In genomic region chr10:89630052-89630451, GRCm38 (mm10) we compare ENCODE assay signal across 8 mouse cellular contexts. TPM values are rescaled to one million over a fixed set of nuclear protein-coding genes. Genes with fewer than 3 reads are reported as not detected.
A peak's percentile ranks its signal among the peaks of the same experiment; 100 is the strongest.
DNase-seq lines count a peak whose midpoint lies in the region; ATAC-seq and TF ChIP-seq lines count a peak whose summit lies in the region.

No protein-coding gene starts in this region.

- no peak overlapping the region for H3K9ac ChIP-seq in embryonic facial prominence, embryonic 14.5 days (ENCODE audit: low read depth, low read length)
- no peak overlapping the region for H3K9ac ChIP-seq in hindbrain, postnatal 0 days (replicated peaks; ENCODE audit: low read length)
- no peak overlapping the region for H3K9ac ChIP-seq in limb, embryonic 13.5 days
- no peak overlapping the region for H3K9ac ChIP-seq in neural tube, embryonic 12.5 days

- H3K9me3 ChIP-seq in embryonic facial prominence, embryonic 14.5 days (ENCODE audit: control insufficient read depth, low read length), result no peaks in the 10 kb centered on the region
- H3K9me3 ChIP-seq in hindbrain, postnatal 0 days (ENCODE audit: low read length), result no peaks in the 10 kb centered on the region
- H3K9me3 ChIP-seq in limb, embryonic 13.5 days, result no peaks in the 10 kb centered on the region
- no peaks in the 10 kb centered on the region for H3K9me3 ChIP-seq in neural tube, embryonic 12.5 days

- no peak overlapping the region for H3K27ac ChIP-seq in embryonic facial prominence, embryonic 14.5 days (replicated peaks; ENCODE audit: low read depth, low read length)
- no peak overlapping the region for H3K27ac ChIP-seq in hindbrain, postnatal 0 days
- H3K27ac ChIP-seq in limb, embryonic 13.5 days, result no peak overlapping the region
- no peak overlapping the region for H3K27ac ChIP-seq in neural tube, embryonic 12.5 days

- H3K4me2 ChIP-seq in embryonic facial prominence, embryonic 14.5 days (ENCODE audit: low read depth, low read length), result no peak overlapping the region
- H3K4me2 ChIP-seq in hindbrain, postnatal 0 days (ENCODE audit: low read depth, low read length), result no peak overlapping the region
- no peak overlapping the region for H3K4me2 ChIP-seq in limb, embryonic 13.5 days (replicated peaks)
- H3K4me2 ChIP-seq in neural tube, embryonic 12.5 days (replicated peaks), result no peak overlapping the region

- TF ChIP-seq CTCF in hindbrain, postnatal 0 days (IDR thresholded peaks at IDR 0.05; ENCODE audit: low read depth), result peak; percentile 77

- no peak overlapping the region for H3K4me3 ChIP-seq in embryonic facial prominence, embryonic 14.5 days (ENCODE audit: low read depth, low read length)
- no peak overlapping the region for H3K4me3 ChIP-seq in hindbrain, postnatal 0 days (ENCODE audit: low read length)
- no peak overlapping the region for H3K4me3 ChIP-seq in limb, embryonic 13.5 days
- no peak overlapping the region for H3K4me3 ChIP-seq in neural tube, embryonic 12.5 days

- no peaks in the 10 kb centered on the region for H3K36me3 ChIP-seq in embryonic facial prominence, embryonic 14.5 days (ENCODE audit: control insufficient read depth, insufficient read depth, low read length)
- H3K36me3 ChIP-seq in hindbrain, postnatal 0 days (ENCODE audit: insufficient read depth, low read length), result no peaks in the 10 kb centered on the region
- H3K36me3 ChIP-seq in limb, embryonic 13.5 days, result no peaks in the 10 kb centered on the region
- no peaks in the 10 kb centered on the region for H3K36me3 ChIP-seq in neural tube, embryonic 12.5 days

- peak; percentile 65; the same call in 1 of the 2 replicates for ATAC-seq in embryonic facial prominence, embryonic 14.5 days (ENCODE audit: low read depth)
- ATAC-seq in hindbrain, postnatal 0 days, result peak; percentile 83
- ATAC-seq in limb, embryonic 13.5 days (ENCODE audit: low FRiP score, low read depth), result 0 out of 2 replicates have a peak, but pooled peaks have one; percentile 59
- ATAC-seq in neural tube, embryonic 12.5 days (ENCODE audit: low FRiP score, low read depth), result peak; percentile 75

- peak; percentile 54 for DNase-seq in right cerebral cortex, adult 18-20 months
- DNase-seq in right cerebral cortex, postnatal 25 days, result no peak
- peak; percentile 74 for DNase-seq in R1 (ENCODE audit: low read depth, low spot score)
- peak; percentile 86 for DNase-seq in embryonic facial prominence, embryonic 14.5 days (ENCODE audit: low spot score)
- peak; percentile 92 for DNase-seq in hindbrain, postnatal 0 days (ENCODE audit: low spot score)
- no peak for DNase-seq in testis, postnatal 14 days (ENCODE audit: low spot score)

- 26% methylated on average over 3 of the region's 3 CpGs for WGBS in embryonic facial prominence, embryonic 14.5 days
- WGBS in hindbrain, postnatal 0 days, result 30% methylated on average over 3 of the region's 3 CpGs
- 29% methylated on average over 3 of the region's 3 CpGs for WGBS in limb, embryonic 13.5 days
- 34% methylated on average over 3 of the region's 3 CpGs for WGBS in neural tube, embryonic 12.5 days

- H3K27me3 ChIP-seq in embryonic facial prominence, embryonic 14.5 days (replicated peaks; ENCODE audit: control insufficient read depth, insufficient read depth, low read length), result no peaks in the 10 kb centered on the region
- H3K27me3 ChIP-seq in hindbrain, postnatal 0 days (ENCODE audit: insufficient read depth, low read length), result no peaks in the 10 kb centered on the region
- no peaks in the 10 kb centered on the region; the same call in 1 of the 2 replicates for H3K27me3 ChIP-seq in limb, embryonic 13.5 days
- no peaks in the 10 kb centered on the region for H3K27me3 ChIP-seq in neural tube, embryonic 12.5 days (replicated peaks)

- H3K4me1 ChIP-seq in embryonic facial prominence, embryonic 14.5 days (ENCODE audit: control insufficient read depth, insufficient read depth, low read length), result no peaks in the 10 kb centered on the region
- no peaks in the 10 kb centered on the region for H3K4me1 ChIP-seq in hindbrain, postnatal 0 days (ENCODE audit: insufficient read depth, low read length)
- H3K4me1 ChIP-seq in limb, embryonic 13.5 days, result peaks cover 2% of the 10 kb centered on the region; the same call in 1 of the 2 replicates
- H3K4me1 ChIP-seq in neural tube, embryonic 12.5 days, result no peaks in the 10 kb centered on the region

RNA-seq across cellular contexts. Expression of gene Slc17a8, which starts 9.0 kb away (rescaled TPM):
- 0.04 and 0.07 TPM in 2 replicates for polyA plus RNA-seq in embryonic facial prominence, embryonic 14.5 days (2014; fragmentation: Nextera tagmentation; extraction: Ambion mirVana)
- total RNA-seq in hindbrain, postnatal 0 days (2014; rRNA removed), result 4.2 and 7.0 TPM in 2 replicates
- 3.3 and 3.9 TPM in 2 replicates for polyA plus RNA-seq in hindbrain, postnatal 0 days (2015; fragmentation: Nextera tagmentation; extraction: Ambion mirVana)
- polyA plus RNA-seq in limb, embryonic 13.5 days (2015; fragmentation: Nextera tagmentation; extraction: Ambion mirVana), result 0.06 TPM in 1 of 2 replicates, not detected in the other
- polyA plus RNA-seq in neural tube, embryonic 12.5 days (2016; fragmentation: Nextera tagmentation; extraction: Ambion mirVana), result 0.20 and 0.27 TPM in 2 replicates

RNA-seq across cellular contexts. Expression of gene Scyl2, which starts 56.0 kb away (rescaled TPM):
- 12.7 and 14.8 TPM in 2 replicates for polyA plus RNA-seq in embryonic facial prominence, embryonic 14.5 days (2014; fragmentation: Nextera tagmentation; extraction: Ambion mirVana)
- total RNA-seq in hindbrain, postnatal 0 days (2014; rRNA removed), result 31.2 and 32.7 TPM in 2 replicates
- 6.9 and 7.1 TPM in 2 replicates for polyA plus RNA-seq in hindbrain, postnatal 0 days (2015; fragmentation: Nextera tagmentation; extraction: Ambion mirVana)
- 7.4 and 8.0 TPM in 2 replicates for polyA plus RNA-seq in limb, embryonic 13.5 days (2015; fragmentation: Nextera tagmentation; extraction: Ambion mirVana)
- polyA plus RNA-seq in neural tube, embryonic 12.5 days (2016; fragmentation: Nextera tagmentation; extraction: Ambion mirVana), result 11.1 and 11.3 TPM in 2 replicates

Comparison
In these comparisons a context has a peak if more than half of its experiments do, and no peak if none do; other contexts are left out.
1. DNase-seq: peak in right cerebral cortex, adult 18-20 months (single experiment), R1 (single experiment), embryonic facial prominence, embryonic 14.5 days (single experiment) and hindbrain, postnatal 0 days (single experiment); none in right cerebral cortex, postnatal 25 days (single experiment) and testis, postnatal 14 days (single experiment).
2. Peak in every context shown above with its lines, with median percentiles within 50 percentile points of each other: ATAC-seq.